Mouse (Mus musculus) C2C12 (cell line): ENCODE results near the gene Slc16a13. TPM values are rescaled to one million over a fixed set of nuclear protein-coding genes. Genes with fewer than 3 reads are reported as not detected.

Source experiments
- H3K27me3 ChIP-seq: one replicate; pipeline ENCODE4 v1.6.1; 2011; ENCODE audit not compliant: control insufficient read depth, insufficient read depth, insufficient read length
- H3K36me3 ChIP-seq: one replicate; pipeline ENCODE4 v1.6.1; 2011; ENCODE audit not compliant: control insufficient read depth, insufficient read depth
- H3K4me3 ChIP-seq: one replicate; pipeline ENCODE4 v1.5.1; 2011; ENCODE audit warnings: mild to moderate bottlenecking, control low read depth; ENCODE audit not compliant: poor library complexity, insufficient read depth, severe bottlenecking
- H3K79me2 ChIP-seq: one replicate; pipeline ENCODE4 v1.6.1; 2011; ENCODE audit not compliant: control insufficient read depth, insufficient read depth
- H3K79me3 ChIP-seq: one replicate; pipeline ENCODE4 v1.6.1; 2011; ENCODE audit warnings: low read depth, control low read depth
- H3ac ChIP-seq: one replicate; pipeline ENCODE3; 2011; ENCODE audit warnings: low read depth; ENCODE audit not compliant: control insufficient read depth, insufficient read length
- CEBPB ChIP-seq: IDR thresholded peaks from one replicate; pipeline ENCODE4 v1.6.1; 2011; ENCODE audit warnings: low read depth, mild to moderate bottlenecking, control low read depth, moderate library complexity
- CTCF ChIP-seq: IDR thresholded peaks from one replicate; pipeline ENCODE4 v1.5.1; 2011; ENCODE audit not compliant: control insufficient read depth, insufficient read depth, insufficient read length
- FOSL1 ChIP-seq: IDR thresholded peaks from one replicate; pipeline ENCODE4 v1.8.0; 2011; ENCODE audit warnings: mild to moderate bottlenecking, low read length; ENCODE audit not compliant: poor library complexity, insufficient read depth, severe bottlenecking
- MAX ChIP-seq: IDR thresholded peaks from one replicate; pipeline ENCODE4 v1.6.1; 2011; ENCODE audit warnings: mild to moderate bottlenecking, control low read depth
- MYOD1 ChIP-seq: IDR thresholded peaks from one replicate; pipeline ENCODE4 v1.6.1; 2011; ENCODE audit warnings: low read depth; ENCODE audit not compliant: control insufficient read depth, insufficient read length
- MYOG ChIP-seq: IDR thresholded peaks from one replicate; pipeline ENCODE4 v1.6.1; 2011; ENCODE audit not compliant: control insufficient read depth, insufficient read length; ENCODE audit errors: extremely low read depth
- USF1 ChIP-seq: IDR thresholded peaks from one replicate; pipeline ENCODE4 v1.6.1; 2011; ENCODE audit warnings: low read depth, mild to moderate bottlenecking, control low read depth, moderate library complexity
- polyA plus RNA-seq: library from polyadenylated mRNA; unstranded; fragments of >200 nt; fragmentation: generic; extraction: Trizol; gene quantifications from one replicate; pipeline ENCODE4 v1.2.1, GENCODE M21; 2012; ENCODE audit warnings: missing spikeins

Gene Slc16a13
- polyA plus RNA-seq, 1 experiment: 22.0 TPM

DNA sequence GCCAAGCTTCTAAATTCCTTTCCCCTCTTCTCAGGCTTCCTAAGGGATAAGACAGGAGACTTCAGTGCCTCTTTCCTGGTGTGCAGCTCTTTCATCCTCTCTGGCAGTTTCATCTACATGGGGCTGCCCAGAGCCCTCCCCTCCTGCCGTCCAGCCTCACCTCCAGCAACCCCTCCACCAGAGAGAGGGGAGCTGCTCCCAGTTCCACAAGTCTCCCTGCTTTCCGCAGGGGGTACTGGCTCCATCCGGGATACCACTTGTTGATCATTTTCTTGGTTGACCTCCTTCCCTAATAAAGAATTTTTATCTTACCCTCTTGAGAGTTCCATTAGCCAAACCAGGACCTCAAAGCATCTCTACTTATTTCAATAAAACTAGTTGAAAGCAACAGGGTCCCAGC is 4.8 kb downstream of the Slc16a13 start:
- Histone ChIP-seq H3K27me3 (no peaks in the 10 kb centered on the region), H3K4me3 (peak overlapping the region; percentile 59), H3ac (peak overlapping the region; percentile 75), H3K79me3 (peaks cover 20% of the 10 kb centered on the region), H3K79me2 (peaks cover 74% of the 10 kb centered on the region), H3K36me3 (peaks cover 30% of the 10 kb centered on the region)
- TF ChIP-seq MYOG (no peak), CTCF (no peak), CEBPB (no peak), FOSL1 (no peak), USF1 (no peak), MAX (no peak), MYOD1 (no peak)

DNA sequence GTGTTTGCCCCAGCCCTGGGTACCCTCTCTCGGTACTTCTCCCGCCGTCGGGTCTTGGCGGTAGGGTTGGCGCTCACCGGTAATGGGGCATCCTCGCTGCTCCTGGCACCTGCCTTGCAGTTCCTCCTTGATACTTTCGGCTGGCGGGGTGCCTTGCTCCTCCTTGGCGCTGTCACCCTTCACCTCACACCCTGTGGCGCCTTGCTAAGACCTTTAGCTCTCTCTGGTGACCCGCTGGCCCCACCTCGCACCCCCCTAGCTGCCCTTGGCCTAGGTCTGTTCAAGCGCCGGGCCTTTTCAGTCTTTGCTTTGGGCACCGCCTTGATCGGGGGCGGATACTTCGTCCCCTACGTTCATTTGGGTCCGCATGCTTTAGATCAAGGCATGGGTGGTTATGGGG is 5.6 kb downstream of the Slc16a13 start:
- H3K4me3 ChIP-seq: peak overlapping the region; percentile 59
- H3K79me3 ChIP-seq: peaks cover 20% of the 10 kb centered on the region
- peaks cover 71% of the 10 kb centered on the region for H3K79me2 ChIP-seq
- no peak for TF ChIP-seq CTCF
- peak; percentile 30 for TF ChIP-seq MAX
- peaks cover 30% of the 10 kb centered on the region for H3K36me3 ChIP-seq
- no peaks in the 10 kb centered on the region for H3K27me3 ChIP-seq
- peak overlapping the region; percentile 75 for H3ac ChIP-seq

DNA sequence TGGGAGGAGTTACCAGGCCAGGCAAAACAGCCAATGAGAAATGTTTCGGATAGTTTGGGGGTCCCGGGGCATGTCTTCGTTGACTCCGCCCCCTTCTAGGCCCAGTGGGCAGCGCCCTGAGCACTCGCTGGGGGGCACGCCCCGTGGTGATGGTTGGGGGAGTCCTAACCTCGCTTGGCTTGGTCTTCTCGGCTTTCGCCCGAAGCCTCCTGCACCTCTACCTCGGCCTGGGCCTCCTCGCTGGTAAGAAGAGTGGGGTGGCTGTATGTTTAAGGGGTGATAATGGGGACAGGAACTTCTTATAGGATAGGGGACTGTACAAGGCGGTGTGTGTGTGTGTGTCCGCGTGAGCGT is 6.0 kb downstream of the Slc16a13 start:
- Histone ChIP-seq H3K4me3 (peak overlapping the region; percentile 59), H3K36me3 (peaks cover 30% of the 10 kb centered on the region), H3ac (peak overlapping the region; percentile 75), H3K79me2 (peaks cover 67% of the 10 kb centered on the region), H3K27me3 (no peaks in the 10 kb centered on the region), H3K79me3 (peaks cover 20% of the 10 kb centered on the region)
- TF ChIP-seq USF1 (no peak), CEBPB (no peak), MYOG (no peak), MYOD1 (no peak), MAX (no peak), CTCF (no peak), FOSL1 (no peak)

DNA sequence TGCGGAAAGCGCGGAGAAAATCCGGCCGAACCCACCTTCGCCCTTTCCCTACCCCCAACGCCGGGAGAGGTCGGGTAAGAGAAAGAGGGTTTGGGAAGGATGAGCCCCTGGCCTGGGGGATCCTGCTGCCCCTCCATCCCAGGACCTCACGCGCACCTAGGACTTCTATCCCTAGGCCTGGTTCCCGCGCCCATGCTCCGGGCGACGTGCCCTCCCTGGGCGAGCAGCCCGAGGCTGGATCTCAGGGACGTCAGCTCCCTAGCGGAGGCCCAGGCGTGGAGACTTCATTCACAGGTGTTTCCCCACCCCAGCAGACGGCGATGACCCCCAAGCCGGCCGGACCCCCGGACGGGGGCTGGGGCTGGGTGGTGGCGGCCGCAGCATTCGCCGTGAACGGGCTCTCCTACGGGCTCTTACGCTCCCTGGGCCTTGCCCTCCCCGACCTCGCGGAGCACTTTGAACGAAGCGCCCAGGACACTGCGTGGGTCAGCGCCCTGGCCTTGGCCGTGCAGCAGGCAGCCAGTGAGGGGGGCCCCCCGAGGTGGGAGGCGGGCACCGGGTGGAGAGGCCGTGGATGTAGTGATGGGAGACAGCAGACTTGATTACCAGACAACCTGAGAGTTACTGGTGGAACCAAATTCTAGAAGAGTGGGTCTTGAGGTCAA is 6.5 kb downstream of the Slc16a13 start:
- Histone ChIP-seq H3K27me3 (no peaks in the 10 kb centered on the region), H3K36me3 (peaks cover 30% of the 10 kb centered on the region), H3K79me2 (peaks cover 61% of the 10 kb centered on the region), H3K4me3 (peak overlapping the region; percentile 59), H3K79me3 (peaks cover 20% of the 10 kb centered on the region), H3ac (peak overlapping the region; percentile 84)
- TF ChIP-seq MYOD1 (no peak), MAX (peak; percentile 33)

DNA sequence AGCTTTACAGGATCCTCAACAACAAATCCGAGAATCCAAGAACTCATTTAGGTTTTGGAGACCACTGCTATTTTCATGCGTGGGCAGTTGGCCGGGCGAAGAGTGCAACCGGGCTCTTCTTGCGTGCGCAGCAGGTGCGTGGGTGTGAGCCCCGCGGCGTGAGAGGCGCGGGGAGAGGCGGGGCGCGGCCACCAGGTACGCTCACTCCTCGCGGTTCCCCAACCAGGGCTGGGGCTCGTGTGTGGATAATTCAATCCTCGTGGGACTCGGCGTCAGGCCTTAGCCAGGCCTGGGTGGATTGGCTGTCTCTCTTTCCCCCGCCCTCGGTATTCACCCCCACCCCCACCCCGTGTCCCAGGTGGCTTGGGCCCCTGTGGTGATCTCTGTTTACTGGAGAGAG is 7.1 kb downstream of the Slc16a13 start:
- peaks cover 56% of the 10 kb centered on the region for H3K79me2 ChIP-seq
- H3ac ChIP-seq: peak overlapping the region; percentile 84
- no peak for TF ChIP-seq MAX
- TF ChIP-seq CTCF: no peak
- no peak for TF ChIP-seq MYOD1
- TF ChIP-seq FOSL1: no peak
- TF ChIP-seq CEBPB: no peak
- no peak for TF ChIP-seq USF1
- H3K36me3 ChIP-seq: peaks cover 30% of the 10 kb centered on the region
- H3K79me3 ChIP-seq: peaks cover 20% of the 10 kb centered on the region
- no peaks in the 10 kb centered on the region for H3K27me3 ChIP-seq
- H3K4me3 ChIP-seq: peak overlapping the region; percentile 59

DNA sequence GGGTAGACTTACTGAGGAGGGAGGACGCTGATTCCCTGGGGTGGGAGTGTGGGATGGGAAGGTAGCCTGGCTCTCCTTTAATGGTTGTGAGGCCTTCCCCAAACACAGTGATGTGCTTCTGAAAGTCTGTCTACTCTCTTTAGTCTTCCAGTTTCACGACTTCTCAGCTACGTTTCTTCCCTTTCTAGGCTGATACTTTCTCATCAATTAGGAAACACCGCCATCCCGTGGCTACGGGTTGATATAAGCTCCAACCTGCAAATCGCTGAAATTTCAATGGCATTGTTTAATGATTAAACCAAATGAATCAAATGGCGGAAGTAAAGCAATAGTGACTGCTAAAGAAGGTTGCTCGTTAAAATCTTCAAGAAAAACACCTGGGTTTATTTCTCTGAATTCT is 8.0 kb downstream of the Slc16a13 start:
- TF ChIP-seq USF1 (no peak), MAX (peak; percentile 34)
- peaks cover 21% of the 10 kb centered on the region for H3K36me3 ChIP-seq
- peaks cover 17% of the 10 kb centered on the region for H3K79me3 ChIP-seq
- peak overlapping the region; percentile 36 for H3ac ChIP-seq
- no peaks in the 10 kb centered on the region for H3K27me3 ChIP-seq
- no peak overlapping the region for H3K4me3 ChIP-seq
- H3K79me2 ChIP-seq: peaks cover 47% of the 10 kb centered on the region
